Mouse (Mus musculus) cerebellum, adult 9-11 months (tissue): Measurements from ENCODE around the gene Olfr1241.

Experiments used
- DNase-seq: peaks from one replicate; pipeline ENCODE4 v3.0.0; 2022

The Olfr1241 gene

DNA sequence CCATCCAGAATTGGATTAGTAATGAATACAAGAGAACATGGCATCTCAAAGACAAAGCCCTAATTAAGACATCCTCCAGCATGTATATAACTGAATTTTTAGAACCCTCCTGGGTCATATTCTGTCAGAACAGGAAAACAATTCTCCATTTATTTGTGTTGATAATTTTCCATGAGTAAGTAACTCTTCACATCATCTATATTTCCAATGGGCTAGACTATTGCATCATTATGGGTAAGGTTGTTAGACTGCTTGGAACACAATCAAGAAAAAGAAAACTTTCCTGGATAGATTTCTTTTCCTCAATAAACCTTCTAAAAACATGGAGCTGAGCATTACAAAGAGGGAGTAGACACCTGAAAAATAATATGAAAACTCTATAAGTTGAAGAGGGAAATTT, at the start of gene Olfr1241:
Gene Olfr1241 (minus strand): TSS at position 101 of the 400 bp plus-strand sequence.
- DNase-seq: no peak

GRCm38 (mm10) chr2:89531387-89531786, 44.5 kb upstream of the Olfr1241 start, which contains the start of gene Olfr1243:
TSS of gene Olfr1243 (minus strand) at chr2:89531487.
- no peak for DNase-seq

DNA sequence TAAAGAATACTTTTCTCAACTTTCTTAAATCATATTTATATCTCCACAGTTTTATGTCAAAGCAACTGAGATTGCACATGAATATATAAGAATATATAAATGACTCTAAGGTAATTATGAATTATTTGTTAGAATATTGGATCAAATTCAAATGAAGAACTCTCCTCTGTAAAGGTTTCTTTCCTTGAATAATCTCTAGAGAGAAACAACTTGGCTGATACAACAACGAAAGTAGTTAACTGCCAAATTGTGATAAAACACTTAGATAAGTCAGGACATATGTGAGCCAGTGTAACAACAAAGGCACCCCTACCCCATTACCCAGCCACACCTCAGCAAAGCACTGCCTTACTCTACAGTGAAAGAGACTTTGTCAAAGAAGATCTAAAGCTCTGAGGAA, 11.3 kb upstream of the Olfr1241 start, which contains the start of gene Olfr1242:
Gene Olfr1242 (minus strand): TSS at position 101 of the 400 bp plus-strand sequence.
- no peak for DNase-seq

DNA sequence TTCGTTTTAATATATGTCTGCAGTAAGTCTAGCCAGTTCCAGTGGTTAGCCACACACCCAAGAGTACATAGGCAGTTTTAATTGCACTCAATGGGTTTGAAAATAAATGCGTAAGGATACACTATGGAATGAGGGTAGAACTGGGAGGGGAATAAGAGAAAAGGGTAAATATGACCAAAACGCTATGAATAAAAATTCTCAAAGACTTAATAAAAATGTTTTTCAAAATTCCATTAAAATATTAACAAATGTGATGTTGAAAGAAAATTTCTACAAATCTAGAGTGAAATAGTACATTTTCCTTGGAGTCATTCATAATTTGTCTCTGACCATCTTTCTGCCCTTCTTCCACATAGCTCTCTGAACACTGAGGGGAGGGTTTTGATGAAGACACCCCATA, 44.0 kb downstream of the Olfr1241 start, which contains the start of gene Olfr1240:
Gene Olfr1240 (minus strand): TSS at position 101 of the 400 bp plus-strand sequence.
- DNase-seq: no peak
